Mouse (Mus musculus) brain, embryonic 18.5 days (tissue): ENCODE results near the gene Foxb1.

Experiments used
- DNase-seq: peaks from one replicate; pipeline ENCODE4 v3.0.0-alpha.2; 2012; ENCODE audit warnings: low read depth, low spot score

Gene Foxb1

DNA sequence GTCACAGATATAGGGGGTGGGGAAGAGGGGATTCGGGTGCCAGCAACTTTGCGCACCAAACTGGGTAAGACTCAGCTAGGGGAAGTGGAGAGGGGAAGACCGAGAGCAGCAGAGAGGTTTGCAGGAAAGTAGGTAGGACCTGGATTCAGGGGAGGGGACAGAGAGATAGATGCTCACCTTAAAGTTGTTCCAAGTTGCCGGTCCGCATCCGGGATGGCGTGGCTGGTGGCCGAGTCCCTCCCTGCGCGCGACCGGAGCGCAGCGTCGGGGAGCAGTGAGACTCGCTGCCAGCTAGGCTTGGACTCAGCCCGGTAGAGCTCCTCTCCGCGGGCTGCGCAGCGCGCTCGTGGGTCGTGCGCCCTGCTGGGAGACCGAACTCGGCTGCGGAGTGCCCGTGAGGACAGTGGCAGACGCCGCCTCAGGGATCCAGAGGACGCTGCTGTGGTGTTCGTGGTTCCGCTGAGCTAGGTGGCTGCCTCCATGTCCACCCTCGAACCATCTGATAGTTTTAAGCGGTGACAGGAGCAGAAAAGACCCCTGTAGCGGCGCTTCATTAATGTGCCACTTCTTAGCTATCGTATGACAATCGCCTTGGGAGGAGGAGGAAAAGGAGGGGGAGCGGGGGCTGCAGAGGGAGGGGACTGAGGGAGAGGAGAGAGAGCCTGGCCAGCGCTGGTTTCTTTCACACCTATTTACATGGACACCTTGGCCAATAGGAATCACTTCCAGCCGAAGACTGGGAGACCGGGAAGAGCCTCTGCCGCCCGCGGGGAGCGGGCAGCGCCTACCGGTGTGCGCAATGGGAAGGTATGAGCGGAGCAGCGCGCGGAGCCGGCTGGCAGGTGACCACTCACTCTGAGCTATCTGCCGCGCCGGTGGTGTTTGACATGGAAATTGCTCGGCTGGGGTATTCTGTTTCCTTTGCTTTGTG is at the start of gene Foxb1:
Gene Foxb1 (minus strand): TSS at position 570 of the 931 bp plus-strand sequence.
- DNase-seq: no peak

DNA sequence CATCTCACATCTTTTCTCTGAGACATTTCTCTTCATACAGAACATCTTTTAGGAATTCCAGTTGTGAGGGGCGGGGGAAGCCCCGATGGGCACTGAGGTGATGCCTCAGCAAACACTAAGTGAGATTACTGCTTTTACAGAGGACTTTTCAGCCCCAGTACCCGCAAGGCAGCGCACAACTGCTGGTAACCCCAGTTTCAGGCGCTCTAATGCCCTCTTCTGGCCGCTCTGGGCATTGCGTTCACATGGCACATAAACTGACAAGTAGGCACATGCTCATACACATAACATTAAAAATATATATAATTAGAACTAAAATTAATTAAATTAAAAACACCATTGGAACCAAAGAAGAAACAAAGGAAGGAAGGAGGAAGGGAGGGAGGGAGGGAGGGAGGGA is 29.8 kb upstream of the Foxb1 start:
- no peak for DNase-seq

DNA sequence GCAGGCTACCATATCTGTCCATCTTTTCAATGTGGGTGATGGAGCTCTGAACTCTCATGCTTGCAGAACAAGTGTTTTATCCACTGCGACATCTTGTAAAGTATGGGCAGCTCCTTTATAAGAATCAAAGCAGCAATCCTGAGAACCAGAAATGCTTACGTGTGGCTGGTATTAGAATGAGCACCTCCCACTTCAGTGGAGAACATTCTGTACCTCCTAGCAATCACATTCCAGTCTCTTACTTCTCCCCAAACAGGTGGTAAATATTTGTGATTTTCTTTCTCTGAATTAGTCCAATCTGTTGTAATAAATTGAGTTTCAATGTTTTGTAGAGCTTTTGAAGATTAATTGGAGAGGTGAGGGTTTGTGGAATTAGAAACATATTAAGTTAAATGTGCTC is 19.3 kb upstream of the Foxb1 start:
- DNase-seq: no peak

DNA sequence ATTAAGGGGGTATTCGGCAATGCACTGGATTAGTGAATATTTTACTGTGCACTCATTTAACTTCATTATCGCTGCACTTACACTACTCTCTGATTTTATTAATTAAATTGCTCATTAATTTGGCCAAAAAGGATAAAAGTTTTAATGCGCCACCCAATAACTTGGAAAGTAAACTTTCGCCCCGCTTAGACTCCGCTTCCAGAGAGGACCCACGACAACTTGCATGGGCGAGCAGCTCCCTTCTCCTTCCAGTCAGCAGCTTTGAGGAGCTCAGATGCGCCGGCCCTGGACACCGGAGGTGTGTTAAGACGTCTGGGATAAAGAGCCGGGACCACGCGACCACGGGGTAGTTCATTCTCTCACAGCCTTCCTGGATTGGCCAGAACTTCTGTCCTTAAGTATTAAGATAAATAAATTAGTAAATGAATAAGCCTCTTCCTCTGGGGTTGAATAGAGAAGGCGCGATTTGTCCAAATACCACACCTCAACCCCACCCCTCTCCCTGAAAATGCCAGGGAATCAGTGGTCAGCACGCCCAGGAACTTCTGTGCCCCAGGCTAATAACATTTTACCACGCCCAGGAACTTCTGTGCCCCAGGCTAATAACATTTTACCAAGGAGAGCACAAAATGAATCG is 9.3 kb upstream of the Foxb1 start:
- DNase-seq: no peak

DNA sequence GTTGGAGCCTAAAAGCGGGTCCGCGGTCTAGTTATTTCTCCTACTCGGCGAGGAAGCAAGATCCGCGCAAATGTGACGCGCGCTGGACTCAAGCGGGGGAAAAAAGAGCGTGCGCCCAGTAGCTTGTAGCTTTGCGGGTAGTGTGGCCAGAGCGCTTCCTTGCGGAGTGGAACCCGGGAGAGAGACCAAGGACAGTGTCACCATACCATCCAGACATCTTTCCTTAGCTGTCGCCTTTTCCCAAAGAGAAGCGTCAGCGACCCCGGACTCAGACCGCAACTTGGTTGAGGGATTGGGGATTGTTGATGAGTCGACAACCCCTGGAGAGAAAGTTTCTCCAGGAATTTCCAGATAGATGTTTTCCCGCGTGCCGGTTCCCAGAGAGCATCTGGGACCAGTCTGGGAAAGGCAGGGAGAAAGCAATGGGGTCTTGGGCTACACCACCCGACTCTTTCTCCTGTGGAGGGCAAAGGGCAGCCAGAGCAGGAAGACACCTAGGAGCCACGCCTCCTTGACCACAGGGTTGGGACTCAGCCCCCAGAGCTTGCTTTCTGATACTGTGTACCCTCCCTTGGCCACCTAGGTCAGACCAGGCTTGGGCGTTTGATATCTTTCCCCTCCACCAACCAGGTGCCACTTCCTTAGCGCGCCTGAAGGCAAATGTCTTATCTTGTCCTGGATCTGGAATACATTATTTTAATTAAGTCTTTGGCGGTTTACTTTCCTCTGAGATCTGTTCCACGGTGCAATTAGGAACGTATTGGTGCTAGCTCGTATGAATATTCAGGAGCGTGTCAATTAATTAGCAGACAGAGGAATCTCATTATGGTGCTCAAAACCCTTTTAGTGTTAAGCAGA is 8.6 kb upstream of the Foxb1 start:
- DNase-seq: no peak

DNA sequence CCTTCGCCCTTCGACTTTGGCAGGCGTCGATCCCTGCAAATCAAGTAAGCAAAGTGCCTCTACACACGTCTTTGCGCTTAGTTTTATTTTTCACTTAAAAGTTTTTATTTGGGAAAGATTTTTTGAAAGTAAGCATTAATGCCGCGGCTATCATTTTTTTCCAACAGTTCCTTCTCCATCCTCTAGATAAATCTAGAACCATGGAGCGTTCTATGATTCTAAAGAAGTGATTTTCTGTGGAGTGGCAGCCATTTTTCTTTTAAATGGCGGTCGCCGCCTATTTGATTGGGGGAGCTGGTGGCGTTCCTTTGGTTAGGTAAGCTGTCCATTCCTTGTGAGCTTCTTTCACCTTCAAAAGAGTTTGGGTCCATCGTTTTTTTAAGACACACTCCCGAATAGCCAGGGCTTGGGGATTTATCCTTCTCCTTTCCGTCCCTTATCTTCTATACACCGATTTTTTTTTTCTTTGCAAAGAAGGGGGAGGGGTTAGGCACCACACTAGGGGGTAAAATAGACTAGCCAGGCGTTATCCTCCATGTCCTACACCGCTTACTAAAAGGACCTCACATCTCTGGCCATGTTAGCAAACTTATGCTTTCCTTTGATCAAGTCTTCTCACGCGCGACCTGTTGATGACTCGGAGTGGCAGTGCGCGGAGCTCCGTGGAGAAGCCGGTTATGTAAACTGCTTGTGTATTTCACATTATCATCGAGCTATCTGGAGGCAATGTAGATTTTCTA is 7.6 kb upstream of the Foxb1 start:
- DNase-seq: no peak

DNA sequence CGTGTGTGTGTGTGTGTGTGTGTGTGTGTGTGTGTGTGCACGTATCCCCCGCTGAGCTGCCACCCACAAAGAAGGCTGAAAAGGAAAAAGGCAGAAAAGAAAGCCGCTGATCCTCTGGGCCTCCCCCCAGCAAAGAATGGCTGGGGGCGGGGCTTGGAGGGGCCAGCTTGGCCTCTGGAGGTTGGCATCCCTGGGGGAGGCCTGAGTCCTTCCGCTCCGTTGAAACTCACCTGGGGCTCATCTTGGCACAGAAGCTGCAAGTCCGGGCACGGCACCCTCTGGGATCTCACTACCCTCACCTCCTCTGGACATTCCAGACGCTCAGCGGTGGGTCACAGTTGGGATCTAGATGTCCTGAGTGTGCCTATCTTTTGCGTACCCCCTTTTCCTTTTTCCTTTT is 6.7 kb upstream of the Foxb1 start:
- DNase-seq: no peak

DNA sequence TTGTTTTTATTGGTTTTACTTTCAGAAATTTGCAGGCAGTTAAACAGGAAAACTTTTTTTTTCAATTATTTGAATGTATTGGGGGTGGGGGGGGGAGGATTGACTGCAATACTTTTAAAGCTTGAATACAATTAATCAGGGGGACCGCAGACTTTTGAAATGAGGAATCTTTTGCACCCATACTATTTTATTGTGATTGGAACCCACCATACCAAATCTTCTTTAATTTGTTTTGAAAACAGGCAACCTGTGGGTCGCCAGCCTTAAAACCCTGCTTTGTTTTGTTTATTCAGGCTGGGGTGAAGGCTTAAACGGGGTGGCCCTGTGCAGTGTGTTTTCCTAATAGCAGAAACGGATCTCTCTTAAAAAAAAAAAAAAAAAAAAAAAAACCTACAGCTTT is 6.2 kb upstream of the Foxb1 start:
- no peak for DNase-seq

DNA sequence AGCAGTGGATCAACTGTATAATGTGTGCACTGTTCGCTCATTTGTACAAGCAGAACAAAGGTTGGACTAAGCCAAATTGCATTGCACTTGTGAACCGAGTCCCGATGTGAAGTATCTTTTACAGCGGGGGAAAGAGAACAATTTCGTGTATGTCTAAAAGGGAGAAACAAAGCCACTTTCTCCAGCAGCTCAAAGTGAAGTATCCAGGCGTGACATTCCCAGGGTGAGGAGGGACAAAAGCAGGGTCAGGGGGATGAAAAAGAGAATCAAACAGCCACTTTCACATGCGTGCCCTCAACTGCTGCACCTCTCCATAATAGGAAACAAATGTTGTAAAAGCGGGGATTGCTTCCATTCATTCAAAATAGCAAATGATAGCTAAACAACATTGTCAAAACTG is 5.6 kb upstream of the Foxb1 start:
- no peak for DNase-seq

DNA sequence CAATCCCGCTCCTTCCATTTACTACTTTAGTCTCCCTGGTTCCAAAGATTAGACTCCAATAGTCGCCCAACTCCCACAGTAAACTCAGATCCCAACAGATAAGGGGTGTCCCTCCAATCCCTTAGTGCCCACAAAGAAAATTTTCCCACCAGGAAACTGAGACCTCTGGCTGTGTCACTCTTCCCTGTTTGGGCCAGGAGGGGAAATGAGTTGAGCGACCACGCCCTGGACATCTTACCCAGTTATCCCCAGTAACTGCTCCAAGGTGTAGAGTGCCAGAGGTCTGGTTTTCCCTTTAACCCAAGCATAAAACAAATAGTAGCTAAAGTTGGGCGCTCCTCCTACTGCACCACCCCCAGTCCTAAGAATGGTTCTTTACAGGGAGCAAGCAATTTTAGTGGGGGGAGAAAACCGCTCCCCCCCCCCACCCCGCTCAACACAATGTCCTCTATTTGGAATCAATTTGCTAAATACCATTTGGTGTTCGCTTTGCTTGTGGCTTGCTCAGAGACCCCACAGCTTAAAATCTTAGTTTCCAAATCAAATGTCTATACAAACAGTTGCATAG is 4.8 kb upstream of the Foxb1 start:
- DNase-seq: no peak

DNA sequence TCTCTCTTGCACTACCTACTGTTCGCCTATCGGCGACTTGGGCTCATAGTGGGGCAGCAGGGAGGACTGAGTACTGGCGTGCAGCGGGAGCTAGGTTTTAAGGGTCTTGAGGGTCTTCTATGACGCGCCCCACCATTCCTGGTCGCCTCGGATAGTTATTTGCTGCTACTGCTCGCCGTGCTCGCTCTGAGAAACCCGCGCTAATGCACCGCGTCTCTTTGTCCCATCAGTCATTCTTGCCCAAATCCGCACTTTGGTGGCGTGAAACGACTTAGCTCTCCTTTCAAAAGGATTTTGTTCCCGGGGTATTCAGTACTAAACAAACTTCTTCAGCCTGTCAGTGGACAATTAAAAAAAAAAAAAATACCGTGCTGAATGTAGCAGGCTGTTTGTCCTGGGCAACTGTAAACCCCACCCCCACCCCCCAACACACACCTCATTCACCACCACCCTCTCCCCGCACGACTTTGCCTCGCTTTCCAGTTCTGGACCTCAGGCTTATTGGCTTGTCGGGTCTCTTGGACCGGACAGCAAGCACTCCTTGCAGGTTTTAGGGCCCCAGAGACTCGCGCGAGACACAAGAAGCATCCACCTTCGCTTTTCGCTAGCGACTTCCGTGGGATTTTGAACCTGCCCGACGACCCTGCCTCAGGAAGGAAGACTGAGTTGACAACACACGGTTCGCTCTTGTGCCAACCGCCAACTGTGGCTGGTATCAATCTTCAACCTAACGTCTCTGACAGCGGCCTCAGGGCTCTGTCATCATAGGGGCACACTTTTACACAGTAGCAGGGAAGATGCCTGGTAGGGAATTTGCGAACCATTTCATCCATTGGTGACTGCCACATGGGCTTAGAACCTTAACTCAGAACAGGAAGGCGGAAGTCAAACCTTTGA is 4.1 kb upstream of the Foxb1 start:
- no peak for DNase-seq

DNA sequence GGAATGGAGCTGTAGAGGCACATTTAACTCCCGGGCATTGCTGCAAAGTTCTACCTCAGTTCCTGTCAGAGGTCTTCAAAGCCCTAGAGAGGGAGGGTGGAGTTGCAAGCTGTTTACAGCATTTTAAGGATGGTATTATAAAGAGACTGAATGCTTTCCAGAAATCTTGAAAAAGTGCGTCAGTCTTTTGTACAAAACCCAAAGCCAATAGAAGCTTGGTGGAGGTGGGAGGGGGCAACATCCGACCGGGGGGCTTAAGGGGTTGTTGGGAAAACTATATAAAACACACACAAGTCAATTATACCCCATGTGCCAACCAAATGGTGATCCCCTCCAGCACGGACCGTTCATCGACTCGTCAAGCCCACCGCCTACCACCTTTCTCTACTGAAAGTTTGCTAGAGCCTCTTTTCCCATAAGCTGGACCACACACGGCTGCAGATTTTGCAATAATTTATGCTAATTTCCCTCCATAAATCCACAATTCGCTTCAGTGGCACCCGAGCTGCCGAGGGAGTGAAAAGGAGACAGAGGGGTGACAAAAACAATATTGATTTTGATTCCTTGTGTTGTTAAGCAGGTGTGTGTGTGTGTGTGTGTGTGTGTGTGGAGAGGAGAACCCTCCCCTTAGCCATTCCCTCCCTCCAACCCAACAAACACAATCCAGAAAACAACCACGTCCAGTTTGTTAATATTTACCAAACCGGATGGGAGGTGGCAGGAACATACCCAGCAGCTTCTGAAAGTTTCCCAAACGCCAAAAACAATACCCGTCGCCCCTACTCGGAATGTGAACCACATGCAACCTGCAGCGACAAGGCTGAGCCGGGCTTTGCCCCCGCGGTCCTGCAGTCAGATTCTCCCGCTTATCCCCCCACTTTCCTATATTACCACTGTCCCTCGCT is 3.2 kb upstream of the Foxb1 start:
- DNase-seq: no peak

DNA sequence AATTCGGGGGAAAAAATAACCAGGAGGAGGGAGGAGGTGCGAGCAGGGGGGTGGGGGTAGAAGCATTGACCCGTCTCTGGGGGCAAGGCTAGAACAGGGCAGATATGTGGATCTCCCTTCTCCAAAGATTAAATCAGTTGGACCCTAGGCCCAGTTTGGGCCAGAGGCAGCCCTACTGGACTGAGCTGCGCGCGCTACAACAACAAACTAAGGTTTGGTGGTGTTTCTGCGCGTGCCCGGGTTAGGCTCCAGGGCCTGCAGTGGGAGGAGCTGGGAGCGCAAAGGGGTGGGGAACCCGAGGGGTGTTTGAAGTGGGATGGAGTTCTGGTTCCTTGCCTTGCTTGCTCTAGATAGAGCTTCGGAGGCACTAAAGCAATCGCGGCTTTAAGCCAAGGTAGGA is 2.0 kb upstream of the Foxb1 start:
- DNase-seq: no peak

DNA sequence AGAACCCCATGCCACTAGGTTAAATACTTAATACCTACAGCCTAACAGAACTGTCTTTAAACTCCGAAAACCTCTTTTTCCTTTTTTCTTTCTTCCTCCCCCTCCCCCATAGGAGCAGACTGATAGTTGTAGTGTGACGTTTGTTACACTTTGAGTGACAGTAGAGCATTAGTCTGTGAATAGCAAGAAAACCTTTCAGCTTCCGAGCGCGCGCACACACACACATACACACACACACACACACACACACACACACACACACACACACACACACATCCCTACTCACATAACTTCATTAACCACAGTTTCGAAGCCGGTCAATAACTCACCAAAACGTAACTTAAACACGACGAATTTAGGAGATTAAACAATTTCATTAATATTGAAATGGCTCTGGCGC is 1.5 kb upstream of the Foxb1 start:
- no peak for DNase-seq

DNA sequence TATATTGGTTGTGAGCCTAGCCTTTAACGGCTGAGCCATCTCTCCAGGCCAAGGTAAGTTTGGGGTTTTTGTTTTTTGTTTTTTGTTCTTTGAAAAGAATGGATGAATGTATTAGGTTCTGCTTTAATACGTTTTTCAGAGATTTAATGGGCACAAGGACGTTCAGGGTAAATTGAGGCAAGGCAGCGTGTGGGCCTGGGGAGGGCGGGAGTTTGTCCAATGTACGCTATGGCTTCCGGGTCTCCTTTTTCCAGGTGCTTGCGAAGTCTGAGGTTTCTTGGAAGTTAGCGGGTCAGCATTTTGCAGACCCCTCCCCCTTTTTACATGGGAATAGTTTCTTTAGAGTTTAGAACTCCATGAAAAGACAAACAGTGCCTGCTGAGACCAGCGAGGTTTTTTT is 829 bp upstream of the Foxb1 start:
- no peak for DNase-seq

DNA sequence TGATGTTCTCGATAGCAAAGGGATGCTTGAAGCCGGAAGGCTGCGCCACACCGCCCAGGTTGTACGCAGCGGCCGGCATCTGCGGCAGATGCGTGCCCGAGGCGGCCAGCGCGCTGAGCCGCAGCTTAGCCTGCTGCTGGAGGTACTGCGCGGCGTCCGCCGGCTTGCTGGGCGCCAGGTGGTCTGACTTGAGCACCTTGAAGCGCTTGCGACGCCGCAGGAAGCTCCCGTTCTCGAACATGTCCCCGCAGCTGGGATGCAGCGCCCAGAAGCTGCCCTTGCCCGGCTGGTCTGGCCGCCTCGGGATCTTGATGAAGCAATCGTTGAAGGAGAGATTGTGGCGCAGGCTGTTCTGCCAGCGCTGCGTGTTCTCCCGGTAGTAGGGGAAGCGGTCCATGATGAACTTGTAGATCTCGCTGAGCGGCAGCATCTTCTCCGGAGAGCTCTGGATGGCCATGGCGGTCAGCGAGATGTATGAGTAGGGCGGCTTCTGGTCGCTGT is 969 bp downstream of the Foxb1 start:
- DNase-seq: no peak

DNA sequence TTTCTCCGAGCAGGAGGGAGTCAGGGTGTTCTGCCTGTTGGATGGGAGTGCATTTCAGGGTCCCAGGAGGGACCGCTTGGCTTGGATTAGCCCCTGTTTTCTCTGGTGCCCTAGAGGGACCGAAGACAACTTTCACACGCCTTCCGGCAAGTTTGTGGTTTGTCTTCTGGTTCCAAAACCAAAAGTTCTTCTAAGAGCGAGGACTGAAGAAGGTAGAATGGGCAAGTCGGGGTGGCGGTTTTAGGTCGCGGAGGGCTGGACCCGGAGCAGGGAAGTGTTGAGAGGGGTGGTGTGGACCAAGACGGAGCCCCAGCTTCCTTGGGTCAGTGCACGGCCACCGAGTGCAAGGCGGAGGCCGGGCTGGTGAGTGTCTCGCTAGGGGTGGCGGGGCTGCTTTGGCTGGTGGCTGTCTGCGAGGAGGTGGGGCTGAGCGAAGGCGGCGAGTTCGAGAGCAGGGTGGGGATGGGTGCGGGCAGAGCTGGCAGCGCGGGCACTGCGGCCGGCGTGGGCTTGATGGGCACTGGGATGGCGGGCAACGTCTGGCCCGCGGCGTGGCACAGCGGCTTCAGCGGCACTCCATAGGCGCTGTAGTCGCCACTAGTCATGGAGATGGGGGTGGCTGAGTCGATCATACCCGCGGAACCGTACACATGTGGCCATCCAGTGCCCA is 1.7 kb downstream of the Foxb1 start:
- no peak for DNase-seq

DNA sequence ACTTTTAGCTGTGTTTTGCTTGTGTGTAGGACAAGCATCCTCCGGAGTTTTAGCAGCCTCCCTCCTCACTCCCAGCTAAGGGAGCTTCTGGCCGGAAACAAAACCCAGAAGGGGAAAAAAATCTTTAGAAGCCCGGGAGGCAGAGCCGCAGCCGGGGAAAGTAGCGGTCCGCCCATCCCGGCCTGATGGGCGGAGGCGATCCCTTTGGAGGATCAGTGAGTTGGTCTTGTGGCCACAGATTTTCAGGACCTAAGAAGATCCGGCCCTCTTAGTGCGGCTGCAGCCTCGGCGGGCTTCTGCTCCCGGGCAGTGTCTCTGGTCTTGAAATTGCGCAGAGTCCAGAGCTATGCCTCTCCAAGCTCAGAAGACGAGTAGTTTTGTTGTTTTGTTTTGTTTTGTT is 2.2 kb downstream of the Foxb1 start:
- DNase-seq: no peak
